Mouse (Mus musculus) heart, embryonic 11.5 days (tissue): Measurements from ENCODE around the gene Manba. TPM values are rescaled to one million over a fixed set of nuclear protein-coding genes. Genes with fewer than 3 reads are reported as not detected.

Experiments
- ATAC-seq: fragments of 200-750 bp; cut with Nextera tagmentation; replicated peaks from 2 replicates; pipeline ENCODE4 v1.8.0; 2017; ENCODE audit warnings: moderate library complexity; ENCODE audit not compliant: insufficient number of reproducible peaks, low FRiP score, low TSS enrichment
- H3K27ac ChIP-seq: fragments of 300-500 bp; sonication (generic); 2 replicates; pipeline ENCODE4 v1.5.1; 2014; ENCODE audit warnings: mild to moderate bottlenecking, low read depth, low read length
- H3K27me3 ChIP-seq: fragments of 300-500 bp; sonication (generic); 2 replicates; pipeline ENCODE4 v1.6.1; 2014; ENCODE audit warnings: mild to moderate bottlenecking, low read length, mixed read lengths; ENCODE audit not compliant: control insufficient read depth, insufficient read depth
- H3K36me3 ChIP-seq: fragments of 300-500 bp; sonication (generic); 2 replicates; pipeline ENCODE4 v1.6.1; 2014; ENCODE audit warnings: mild to moderate bottlenecking, low read length, moderate library complexity, mixed read lengths; ENCODE audit not compliant: control insufficient read depth, insufficient read depth
- H3K4me1 ChIP-seq: fragments of 300-500 bp; sonication (generic); 2 replicates; pipeline ENCODE4 v1.6.1; 2014; ENCODE audit warnings: low read length; ENCODE audit not compliant: control insufficient read depth, insufficient read depth
- H3K4me2 ChIP-seq: fragments of 300-500 bp; sonication (generic); 2 replicates; pipeline ENCODE4 v1.6.1; 2014; ENCODE audit warnings: mild to moderate bottlenecking, moderate library complexity
- H3K4me3 ChIP-seq: fragments of 300-500 bp; sonication (generic); 2 replicates; pipeline ENCODE4 v1.5.1; 2014; ENCODE audit warnings: low read depth, low read length
- H3K9ac ChIP-seq: fragments of 300-500 bp; sonication (generic); 2 replicates; pipeline ENCODE4 v1.6.1; 2014; ENCODE audit warnings: mild to moderate bottlenecking, low read depth, low read length, moderate library complexity
- H3K9me3 ChIP-seq: fragments of 300-500 bp; sonication (generic); replicated peaks from 2 replicates; pipeline ENCODE4 v1.6.1; 2016; ENCODE audit warnings: low read length; ENCODE audit not compliant: control insufficient read depth
- WGBS: fragments of 180-500 bp; shearing (Covaris S2); extraction: QIAGEN DNeasy Blood & Tissue Kit; methylation state at CpG from one replicate; pipeline ENCODE4 v1.1.7; 2014; ENCODE audit not compliant: insufficient replicate concordance; 5-methylcytosine and 5-hydroxymethylcytosine counted together
- polyA plus RNA-seq: library from polyadenylated mRNA; unstranded; fragments of >200 nt; fragmentation: Nextera tagmentation; extraction: Ambion mirVana; gene quantifications from 2 replicates; pipeline ENCODE4 v1.2.1, GENCODE M21; 2014

Gene Manba
- polyA plus RNA-seq, 1 experiment from 2014 or later, result 29.7 TPM

- Histone ChIP-seq H3K4me1 (peaks cover 30% of the 10 kb centered on the region), H3K9ac (no peak overlapping the region), H3K4me3 (no peak overlapping the region), H3K27me3 (no peaks in the 10 kb centered on the region), H3K9me3 (no peaks in the 10 kb centered on the region), H3K36me3 (peaks cover 4% of the 10 kb centered on the region; the same call in 1 of the 2 replicates), H3K27ac (no peak overlapping the region), H3K4me2 (no peak overlapping the region)
- 81% methylated on average over 7 of the region's 7 CpGs for WGBS
- ATAC-seq, result no peak
Measured at GRCm38 (mm10) chr3:135582246-135582645, 96.8 kb downstream of the Manba start.

DNA sequence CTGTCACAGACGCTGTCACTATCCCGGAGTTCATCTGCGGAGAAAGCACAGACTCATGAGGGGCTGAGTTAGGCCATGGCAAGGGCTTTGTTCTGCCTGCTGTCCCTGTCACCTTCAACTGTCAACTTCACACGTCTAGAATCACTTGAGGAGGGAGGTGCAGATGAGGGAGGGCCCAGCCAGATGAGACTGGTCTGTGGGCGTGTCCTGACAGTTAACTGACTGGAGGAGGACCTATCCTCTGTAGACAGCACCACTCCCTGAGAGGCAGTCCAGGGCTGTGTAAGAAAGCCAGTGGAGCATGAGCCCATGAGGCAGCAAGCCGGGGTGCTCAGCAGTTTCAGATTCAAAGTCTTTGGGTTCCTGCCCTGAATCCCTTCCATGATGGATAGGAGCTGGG, 100.1 kb downstream of the Manba start:
- no peaks in the 10 kb centered on the region for H3K9me3 ChIP-seq
- WGBS, result 41% methylated on average over 6 of the region's 6 CpGs
- no peak overlapping the region; the same call in 1 of the 2 replicates for H3K9ac ChIP-seq
- peaks cover 20% of the 10 kb centered on the region for H3K36me3 ChIP-seq
- H3K4me1 ChIP-seq, result peaks cover 21% of the 10 kb centered on the region
- ATAC-seq, result peak; percentile 85
- no peak overlapping the region for H3K4me3 ChIP-seq
- H3K27me3 ChIP-seq, result no peaks in the 10 kb centered on the region
- H3K27ac ChIP-seq, result peak overlapping the region; percentile 82
- H3K4me2 ChIP-seq, result peak overlapping the region; percentile 29; the same call in 1 of the 2 replicates

GRCm38 (mm10) chr3:135586060-135586459, 100.6 kb downstream of the Manba start:
- no peaks in the 10 kb centered on the region for H3K27me3 ChIP-seq
- WGBS, result 69% methylated on average over 2 of the region's 2 CpGs
- H3K9ac ChIP-seq, result no peak overlapping the region; the same call in 1 of the 2 replicates
- H3K4me1 ChIP-seq, result peaks cover 21% of the 10 kb centered on the region
- peak overlapping the region; percentile 29; the same call in 1 of the 2 replicates for H3K4me2 ChIP-seq
- H3K27ac ChIP-seq, result peak overlapping the region; percentile 79; the same call in 1 of the 2 replicates
- H3K4me3 ChIP-seq, result no peak overlapping the region
- ATAC-seq, result no peak
- H3K9me3 ChIP-seq, result no peaks in the 10 kb centered on the region
- peaks cover 20% of the 10 kb centered on the region for H3K36me3 ChIP-seq

- H3K9ac ChIP-seq, result no peak overlapping the region
- WGBS, result 74% methylated on average over 4 of the region's 4 CpGs
- H3K36me3 ChIP-seq, result peaks cover 25% of the 10 kb centered on the region
- ATAC-seq, result no peak
- H3K27me3 ChIP-seq, result no peaks in the 10 kb centered on the region
- no peak overlapping the region for H3K4me3 ChIP-seq
- peaks cover 18% of the 10 kb centered on the region for H3K4me1 ChIP-seq
- no peak overlapping the region for H3K27ac ChIP-seq
- no peaks in the 10 kb centered on the region for H3K9me3 ChIP-seq
- no peak overlapping the region for H3K4me2 ChIP-seq
Measured at GRCm38 (mm10) chr3:135586471-135586880, 101.1 kb downstream of the Manba start.

GRCm38 (mm10) chr3:135590471-135590870, 105.1 kb downstream of the Manba start:
- H3K27ac ChIP-seq, result no peak overlapping the region
- WGBS, result 61% methylated on average over 4 of the region's 4 CpGs
- H3K4me2 ChIP-seq, result no peak overlapping the region
- H3K27me3 ChIP-seq, result no peaks in the 10 kb centered on the region
- H3K9ac ChIP-seq, result no peak overlapping the region
- peaks cover 9% of the 10 kb centered on the region for H3K4me1 ChIP-seq
- no peaks in the 10 kb centered on the region for H3K9me3 ChIP-seq
- no peak for ATAC-seq
- no peak overlapping the region for H3K4me3 ChIP-seq
- peaks cover 31% of the 10 kb centered on the region for H3K36me3 ChIP-seq

- Histone ChIP-seq H3K4me1 (peaks cover 9% of the 10 kb centered on the region), H3K27ac (no peak overlapping the region), H3K36me3 (peaks cover 31% of the 10 kb centered on the region), H3K4me3 (no peak overlapping the region), H3K4me2 (no peak overlapping the region), H3K9ac (no peak overlapping the region), H3K9me3 (no peaks in the 10 kb centered on the region), H3K27me3 (no peaks in the 10 kb centered on the region)
- 76% methylated on average over 5 of the region's 5 CpGs for WGBS
- no peak for ATAC-seq
Measured at GRCm38 (mm10) chr3:135591376-135591775, 106.0 kb downstream of the Manba start.

DNA sequence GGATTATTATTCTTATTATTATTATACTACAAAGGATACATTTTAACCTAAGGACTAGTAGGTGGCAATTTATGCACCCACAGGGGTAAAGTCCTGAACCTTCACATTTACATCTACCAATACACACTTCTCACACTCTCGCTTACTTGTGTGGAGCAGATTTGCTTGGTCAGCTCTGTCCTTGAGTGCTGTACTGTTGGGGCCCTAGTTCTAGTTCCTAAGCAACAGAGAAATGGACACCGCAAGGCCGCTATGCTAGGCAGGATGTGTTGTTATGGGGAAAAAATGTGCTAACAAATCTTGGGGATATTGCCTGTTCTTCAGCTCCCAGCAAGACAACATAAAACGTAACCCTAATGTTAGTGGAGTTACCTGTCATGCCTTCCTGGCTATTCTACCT, 106.6 kb downstream of the Manba start:
- peaks cover 5% of the 10 kb centered on the region; the same call in 1 of the 2 replicates for H3K4me1 ChIP-seq
- no peak overlapping the region for H3K4me2 ChIP-seq
- no peak for ATAC-seq
- H3K36me3 ChIP-seq, result peaks cover 28% of the 10 kb centered on the region
- H3K27ac ChIP-seq, result no peak overlapping the region
- H3K9me3 ChIP-seq, result no peaks in the 10 kb centered on the region
- no peak overlapping the region for H3K9ac ChIP-seq
- WGBS, result 85% methylated on average over 4 of the region's 4 CpGs
- H3K27me3 ChIP-seq, result no peaks in the 10 kb centered on the region
- no peak overlapping the region for H3K4me3 ChIP-seq

GRCm38 (mm10) chr3:135594238-135594917, 109.0 kb downstream of the Manba start:
- Histone ChIP-seq H3K4me1 (peaks cover 5% of the 10 kb centered on the region; the same call in 1 of the 2 replicates), H3K9me3 (no peaks in the 10 kb centered on the region), H3K9ac (no peak overlapping the region), H3K27ac (no peak overlapping the region), H3K4me3 (no peak overlapping the region), H3K36me3 (peaks cover 17% of the 10 kb centered on the region), H3K27me3 (no peaks in the 10 kb centered on the region), H3K4me2 (no peak overlapping the region)
- no peak for ATAC-seq
- 69% methylated on average over 21 of the region's 21 CpGs for WGBS

DNA sequence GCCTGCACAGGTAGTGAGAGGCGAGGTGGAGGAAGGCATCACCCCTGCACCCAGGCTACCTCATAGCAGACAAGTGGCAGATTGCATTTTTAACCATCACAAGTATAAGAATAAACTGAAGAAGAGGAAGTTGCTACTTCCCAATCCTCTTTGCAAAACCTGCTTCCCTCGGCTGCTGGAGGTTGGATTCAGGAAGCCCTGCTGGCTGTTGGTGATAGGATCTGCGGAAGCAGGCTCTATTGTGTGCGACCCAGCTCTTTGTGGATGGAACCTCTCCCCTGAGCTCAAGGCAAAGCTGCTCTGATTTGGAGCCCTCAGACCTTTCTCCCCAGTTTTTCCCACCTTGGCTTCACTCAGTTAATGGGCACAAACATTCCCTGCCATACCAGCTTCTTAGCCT, 111.6 kb downstream of the Manba start:
- WGBS, result 51% methylated on average over 4 of the region's 4 CpGs
- no peak for ATAC-seq
- H3K27ac ChIP-seq, result peak overlapping the region; percentile 67

More for the DNA sequence above, 111.6 kb downstream of the Manba start:
- Histone ChIP-seq H3K9me3 (no peaks in the 10 kb centered on the region), H3K4me3 (no peak overlapping the region), H3K36me3 (peaks cover 6% of the 10 kb centered on the region; the same call in 1 of the 2 replicates), H3K4me2 (no peak overlapping the region), H3K4me1 (peaks cover 12% of the 10 kb centered on the region), H3K9ac (no peak overlapping the region), H3K27me3 (no peaks in the 10 kb centered on the region)
